Mouse (Mus musculus) bone marrow macrophage, adult 2 months (primary cell): ENCODE measurements around the gene Gm8439. TPM values are rescaled to one million over a fixed set of nuclear protein-coding genes. Genes with fewer than 3 reads are reported as not detected.
A peak's percentile ranks its signal among the peaks of the same experiment; 100 is the strongest.

Experiments used
- H3K27ac ChIP-seq: 2 replicates; pipeline ENCODE4 v1.5.1; 2012; ENCODE audit warnings: low read depth, low read length; ENCODE audit not compliant: insufficient read depth
- H3K4me1 ChIP-seq: 2 replicates; pipeline ENCODE4 v1.6.1; 2012; ENCODE audit warnings: low read length; ENCODE audit not compliant: control insufficient read depth, insufficient read depth
- H3K4me3 ChIP-seq: 2 replicates; pipeline ENCODE4 v1.5.1; 2012; ENCODE audit warnings: mild to moderate bottlenecking, low read length, moderate library complexity; ENCODE audit not compliant: insufficient read depth
- CTCF ChIP-seq: IDR thresholded peaks from 2 replicates; pipeline ENCODE4 v1.5.1; 2012; ENCODE audit warnings: low read depth, mild to moderate bottlenecking, low read length, moderate library complexity
- POLR2A ChIP-seq: IDR thresholded peaks from 2 replicates; pipeline ENCODE4 v1.6.1; 2012; ENCODE audit warnings: mild to moderate bottlenecking, low read depth, low read length, borderline replicate concordance
- polyA plus RNA-seq: library from polyadenylated mRNA; stranded (reverse); fragments of >200 nt; gene quantifications from 2 replicates; pipeline ENCODE4 v1.2.4, GENCODE M21; 2012; ENCODE audit not compliant: missing spikeins, insufficient read depth, insufficient read length

The Gm8439 gene
- not detected in 2 replicates for polyA plus RNA-seq

DNA sequence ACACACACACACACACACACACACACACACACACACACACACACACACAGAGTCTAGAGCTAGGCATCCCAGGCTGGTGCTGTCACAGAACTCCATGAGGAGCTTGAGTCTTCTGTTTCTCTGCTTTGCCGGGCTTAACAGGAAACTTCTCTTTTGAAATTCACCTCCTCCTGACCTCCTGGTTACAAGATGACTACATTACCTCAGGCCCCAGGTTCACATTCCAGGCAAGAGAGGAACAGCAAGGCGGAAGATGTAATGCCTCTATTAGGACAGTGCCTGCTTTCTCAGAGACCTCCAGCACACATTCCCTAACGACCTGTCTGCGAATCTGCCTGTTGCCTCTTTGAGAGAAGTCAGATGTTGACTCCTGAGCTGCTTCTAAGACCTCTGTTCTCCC is at the start of gene Gm8439:
Gm8439 (plus strand) TSS at position 301 of the 400 bp plus-strand sequence.
- TF ChIP-seq CTCF (no peak), POLR2A (no peak)
- Histone ChIP-seq H3K27ac (no peak within 1 kb of the TSS), H3K4me3 (no peak within 1 kb of the TSS), H3K4me1 (peaks cover 4% of the 10 kb centered on the region)

DNA sequence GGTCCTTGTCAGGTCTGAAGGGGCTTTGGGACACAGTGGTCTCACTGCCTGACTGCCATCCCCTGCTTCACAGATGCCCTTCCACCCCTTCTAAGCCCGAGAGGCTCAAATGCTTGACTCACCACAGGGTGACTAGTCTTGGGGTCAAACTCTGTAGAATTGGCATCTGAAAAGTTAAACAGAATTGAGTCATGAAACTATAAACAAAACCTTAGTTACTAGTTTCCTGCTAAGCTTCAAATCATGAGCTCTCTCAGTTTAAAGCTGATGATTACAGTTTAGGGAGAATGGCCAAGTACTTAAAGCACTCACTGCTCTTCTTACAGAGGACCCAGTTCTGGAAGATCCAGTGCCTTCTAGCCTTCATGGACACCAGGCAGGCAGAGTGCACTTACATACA is 43.6 kb upstream of the Gm8439 start:
- H3K4me3 ChIP-seq, result no peak overlapping the region
- H3K27ac ChIP-seq, result no peak overlapping the region
- H3K4me1 ChIP-seq, result no peaks in the 10 kb centered on the region
- TF ChIP-seq CTCF, result no peak
- no peak for TF ChIP-seq POLR2A

DNA sequence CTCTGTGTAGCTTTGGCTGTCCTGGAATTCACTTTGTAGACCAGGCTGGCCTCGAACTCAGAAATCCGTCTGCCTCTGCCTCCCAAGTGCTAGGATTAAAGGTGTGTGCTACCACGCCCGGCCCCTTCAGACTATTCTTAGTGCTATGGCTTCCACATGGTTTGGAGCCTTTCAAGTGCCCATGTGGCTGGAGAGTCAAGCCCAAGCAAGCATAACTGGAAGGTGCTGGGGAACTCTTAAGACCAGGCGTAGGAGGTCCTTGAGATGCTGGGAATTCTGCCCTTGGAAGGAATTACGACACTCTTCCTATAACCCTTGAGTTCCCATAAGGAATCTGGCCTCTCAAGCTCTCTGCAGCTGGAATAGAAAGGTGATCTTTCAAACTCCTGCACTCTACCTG is 32.0 kb upstream of the Gm8439 start:
- no peak overlapping the region for H3K27ac ChIP-seq
- H3K4me3 ChIP-seq, result no peak overlapping the region
- no peak for TF ChIP-seq POLR2A
- TF ChIP-seq CTCF, result no peak
- H3K4me1 ChIP-seq, result no peaks in the 10 kb centered on the region

DNA sequence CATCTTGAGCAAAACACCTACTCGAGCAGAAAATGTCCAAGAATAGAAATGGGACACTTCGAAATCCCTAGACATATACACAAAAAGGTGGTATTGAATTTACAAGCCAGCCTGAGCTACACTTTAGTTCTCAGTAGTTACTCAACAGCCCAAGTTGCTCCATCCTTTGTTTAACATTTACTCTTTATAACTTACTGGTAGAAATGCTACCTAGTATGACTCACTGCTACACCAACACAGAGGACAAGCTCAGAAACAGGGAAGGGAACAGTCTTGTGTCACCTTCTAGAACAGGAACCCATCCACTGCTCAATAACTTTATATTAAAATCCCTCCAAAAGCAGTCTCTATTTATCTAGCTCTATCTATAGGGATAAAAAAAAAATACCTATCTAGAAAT is 22.8 kb upstream of the Gm8439 start:
- Histone ChIP-seq H3K4me3 (no peak overlapping the region), H3K27ac (no peak overlapping the region), H3K4me1 (peaks cover 14% of the 10 kb centered on the region)
- TF ChIP-seq POLR2A (no peak), CTCF (no peak)

DNA sequence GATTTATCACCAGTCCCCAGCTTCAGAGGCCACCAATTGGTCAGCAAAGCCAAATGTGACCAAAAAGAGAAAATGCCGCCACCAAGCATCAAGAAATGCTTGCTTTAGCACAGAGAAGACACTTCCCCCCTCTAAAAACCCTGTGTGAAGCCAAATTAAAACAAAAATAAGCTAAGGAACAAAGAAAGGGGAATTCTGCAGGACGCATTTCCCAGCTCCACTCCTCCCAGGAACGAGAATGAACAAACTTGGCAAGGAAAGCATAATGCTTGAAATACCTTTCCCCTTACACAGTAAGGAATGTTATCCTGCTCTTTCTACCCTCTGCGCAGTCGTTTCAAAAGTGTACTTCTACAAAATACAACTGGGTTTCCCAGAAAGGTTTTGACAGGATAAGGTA is 20.5 kb upstream of the Gm8439 start:
- no peak overlapping the region for H3K4me3 ChIP-seq
- no peak overlapping the region for H3K27ac ChIP-seq
- H3K4me1 ChIP-seq, result peaks cover 14% of the 10 kb centered on the region
- no peak for TF ChIP-seq POLR2A
- TF ChIP-seq CTCF, result no peak

DNA sequence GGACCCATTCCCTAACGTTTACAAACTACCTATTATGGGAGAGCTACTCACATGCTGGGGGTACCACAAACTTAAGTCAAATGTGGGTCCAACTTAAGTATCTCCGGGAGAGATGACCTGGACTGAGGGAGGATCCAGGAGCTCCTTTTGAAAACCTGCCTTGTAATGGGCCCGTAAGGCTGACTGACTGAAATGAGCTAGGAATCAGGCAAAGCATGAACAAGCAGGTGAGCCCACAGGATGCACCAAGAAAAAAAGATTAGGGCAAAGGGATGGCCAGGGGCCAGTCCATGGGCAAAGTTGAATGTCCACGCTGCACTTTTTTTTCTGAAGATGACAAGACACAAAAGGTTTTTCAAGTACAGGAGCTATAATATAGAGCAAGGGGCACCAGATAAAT is 19.5 kb upstream of the Gm8439 start:
- Histone ChIP-seq H3K27ac (no peak overlapping the region), H3K4me1 (peaks cover 14% of the 10 kb centered on the region), H3K4me3 (peak overlapping the region; percentile 90)
- no peak for TF ChIP-seq CTCF
- TF ChIP-seq POLR2A, result no peak

DNA sequence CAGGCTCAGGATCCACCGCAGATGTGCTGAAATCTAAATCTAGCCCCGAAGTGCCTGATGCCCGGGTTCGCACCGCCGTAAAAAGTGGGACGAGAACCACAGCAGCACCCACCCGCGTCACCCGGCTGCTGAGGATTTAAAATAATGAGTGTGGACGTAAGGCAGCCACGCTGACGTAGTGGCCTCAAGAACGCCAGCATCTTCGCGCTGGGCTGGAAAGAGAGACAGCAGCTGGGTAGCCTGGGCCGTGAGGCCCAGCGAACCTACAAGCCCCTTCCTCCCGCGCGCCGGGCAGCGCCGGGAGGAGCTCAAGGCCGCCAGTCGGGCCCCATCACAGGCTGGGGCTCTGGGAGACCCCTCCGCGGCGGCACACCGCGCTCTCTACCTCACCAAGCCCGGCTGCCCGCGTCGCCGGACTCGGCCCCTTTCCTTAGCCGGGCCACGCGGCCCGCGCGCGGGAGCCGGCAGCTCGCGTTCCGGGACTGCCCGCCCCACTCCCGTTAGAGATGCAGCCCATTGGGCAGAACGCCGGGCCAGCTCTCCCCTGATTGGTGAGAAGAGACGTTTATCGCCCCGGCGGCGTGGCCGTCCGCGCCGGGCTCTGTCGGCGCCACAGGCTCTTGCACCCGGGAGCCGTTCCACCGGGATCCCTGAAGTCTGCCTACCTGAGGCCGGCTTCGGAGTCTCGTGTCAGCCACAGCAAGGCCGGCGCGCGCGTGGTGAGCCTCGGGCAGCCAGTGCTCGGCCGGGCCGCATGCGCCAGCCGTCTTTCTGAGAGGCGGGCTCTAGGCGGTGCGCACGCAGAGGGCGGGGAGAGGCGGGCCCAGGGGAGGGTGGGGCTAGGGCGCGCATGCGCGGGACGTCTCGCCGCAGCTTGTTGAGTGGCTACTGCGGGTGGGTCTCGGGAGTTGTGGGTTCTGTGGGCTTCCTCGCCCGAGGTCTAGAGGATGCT is 18.8 kb upstream of the Gm8439 start, which contains the start of gene Ctps:
Ctps (minus strand) TSS at position 791 of the 952 bp plus-strand sequence.
- TF ChIP-seq CTCF (no peak), POLR2A (no peak)
- Histone ChIP-seq H3K4me3 (peak within 1 kb of the TSS; percentile 90), H3K4me1 (peaks cover 14% of the 10 kb centered on the region), H3K27ac (peak within 1 kb of the TSS; percentile 25)

DNA sequence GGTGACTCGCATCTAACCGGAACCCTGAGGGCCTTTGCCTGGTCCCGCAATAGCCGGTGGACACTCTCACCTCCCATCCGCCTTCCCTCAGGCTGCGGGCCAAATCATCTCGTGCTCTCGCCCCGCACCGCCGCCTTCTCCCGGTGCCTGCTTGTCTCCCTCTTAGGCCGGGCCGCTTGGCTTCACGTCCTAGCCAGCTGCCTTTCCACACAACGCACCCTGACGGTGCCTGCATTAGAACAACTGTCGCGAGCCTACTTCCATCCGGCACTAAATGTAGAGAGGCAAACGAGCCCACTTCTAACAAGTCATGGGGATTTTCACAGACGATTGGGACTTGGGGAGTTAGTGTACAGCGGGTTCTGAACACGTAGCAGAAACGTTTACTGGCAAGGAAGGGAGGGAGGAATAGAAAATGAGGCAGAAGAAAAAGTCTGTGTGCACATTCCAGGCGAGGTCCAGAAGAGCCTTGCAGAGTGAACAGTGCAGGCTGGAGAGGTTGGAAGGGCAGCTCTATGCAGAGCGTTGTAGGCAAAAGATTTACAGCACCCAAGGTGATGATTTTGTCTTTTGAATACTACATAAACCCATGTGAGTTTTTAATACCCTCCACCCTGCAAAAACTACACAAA is 18.0 kb upstream of the Gm8439 start:
- Histone ChIP-seq H3K4me3 (peak overlapping the region; percentile 90), H3K4me1 (peaks cover 13% of the 10 kb centered on the region), H3K27ac (no peak overlapping the region)
- TF ChIP-seq POLR2A (no peak), CTCF (no peak)

DNA sequence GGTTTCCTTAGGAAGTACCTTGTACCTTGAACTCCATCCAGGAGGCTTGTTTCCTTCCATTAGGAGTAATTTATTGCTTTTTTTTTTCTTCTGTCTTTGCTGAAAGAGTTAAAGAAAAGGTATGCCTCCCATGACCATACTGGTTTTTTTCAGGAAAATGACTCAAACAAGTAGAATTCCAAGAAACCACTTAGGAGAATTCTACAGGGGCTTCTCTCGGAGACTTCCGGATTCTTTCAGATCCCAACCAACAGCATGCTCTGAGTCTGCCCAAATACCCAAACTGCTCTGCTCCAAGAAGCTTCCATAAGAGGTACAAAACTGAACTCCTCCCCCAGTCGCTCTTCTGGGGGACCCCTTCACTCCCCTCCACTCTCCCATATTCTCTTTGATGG is 17.5 kb upstream of the Gm8439 start:
- TF ChIP-seq POLR2A (no peak), CTCF (no peak)
- peaks cover 12% of the 10 kb centered on the region for H3K4me1 ChIP-seq
- no peak overlapping the region for H3K27ac ChIP-seq
- H3K4me3 ChIP-seq, result no peak overlapping the region

DNA sequence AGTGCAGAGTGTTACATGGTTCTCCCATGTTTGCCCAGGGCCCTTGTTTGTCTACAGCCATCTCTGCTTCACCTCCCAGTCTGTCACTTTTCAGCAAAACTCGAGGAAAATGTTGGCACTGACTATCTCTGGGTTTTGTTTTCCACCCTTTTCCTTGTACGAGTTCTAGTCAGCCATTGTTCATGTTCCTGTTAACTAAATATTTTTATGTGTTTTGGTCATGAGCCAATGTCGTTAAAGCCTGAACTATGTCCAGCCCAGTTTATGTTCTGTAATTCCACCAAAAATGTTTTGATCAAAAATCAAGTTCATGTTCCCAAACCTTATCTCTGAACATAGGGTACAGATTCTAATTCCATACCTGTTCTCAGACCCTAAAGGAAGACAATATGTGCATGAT is 16.9 kb upstream of the Gm8439 start:
- peaks cover 8% of the 10 kb centered on the region for H3K4me1 ChIP-seq
- no peak overlapping the region for H3K4me3 ChIP-seq
- TF ChIP-seq POLR2A (no peak), CTCF (no peak)
- H3K27ac ChIP-seq, result no peak overlapping the region
